19 mouse cellular contexts compared by ENCODE assay signal in the genomic region with DNA sequence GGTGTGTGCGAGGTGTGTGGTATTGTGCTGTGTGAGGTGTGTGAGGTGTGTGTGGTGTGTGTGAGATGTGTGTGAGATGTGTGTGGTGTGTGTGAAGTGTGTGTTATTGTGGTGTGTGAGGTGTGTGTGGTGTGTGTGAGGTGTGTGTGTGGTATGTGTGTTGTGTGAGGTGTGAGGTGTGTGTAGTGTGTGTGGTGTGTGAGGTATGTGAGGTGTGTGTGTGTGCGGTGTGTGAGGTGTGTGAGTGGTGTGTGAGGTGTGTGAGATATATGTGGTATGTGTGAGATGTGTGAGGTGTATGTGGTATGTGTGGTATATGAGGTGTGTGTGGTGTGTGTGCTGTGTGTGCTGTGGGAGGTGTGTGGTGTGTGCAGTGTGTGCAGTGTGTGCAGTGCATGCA. TPM values are rescaled to one million over a fixed set of nuclear protein-coding genes. Genes with fewer than 3 reads are reported as not detected.
DNase-seq lines count a peak whose midpoint lies in the region; ATAC-seq and TF ChIP-seq lines count a peak whose summit lies in the region.
"Had no signal": no experiment of that assay in that cellular context is flagged by ENCODE, and none has a peak within 500 bp of the region (broad histone marks: within the 10 kb centered on the region; RNA-seq: fewer than 3 reads in every experiment).

No protein-coding gene starts in this region.

- H3K9me3 ChIP-seq in heart, embryonic 11.5 days (replicated peaks; ENCODE audit: control insufficient read depth, low read length) = no peaks in the 10 kb centered on the region
- H3K9me3 ChIP-seq in lung, embryonic 14.5 days (ENCODE audit: low read depth, low read length) = no peaks in the 10 kb centered on the region
- no peaks in the 10 kb centered on the region for H3K9me3 ChIP-seq in stomach, embryonic 15.5 days
- H3K9me3 ChIP-seq: forebrain, embryonic 10.5 days; limb, embryonic 12.5 days; neural tube, embryonic 13.5 days had no signal

- TF ChIP-seq CTCF in lung, embryonic 14.5 days (IDR thresholded peaks at IDR 0.05; ENCODE audit: low read depth) = no peak

- no peak overlapping the region for H3K4me2 ChIP-seq in heart, embryonic 11.5 days
- H3K4me2 ChIP-seq in lung, embryonic 14.5 days = no peak overlapping the region
- H3K4me2 ChIP-seq in stomach, embryonic 15.5 days = no peak overlapping the region
- H3K4me2 ChIP-seq: limb, embryonic 12.5 days; neural tube, embryonic 13.5 days had no signal

- H3K9ac ChIP-seq in heart, embryonic 11.5 days (ENCODE audit: low read depth, low read length) = no peak overlapping the region
- no peak overlapping the region for H3K9ac ChIP-seq in lung, embryonic 14.5 days
- no peak overlapping the region for H3K9ac ChIP-seq in stomach, embryonic 15.5 days
- H3K9ac ChIP-seq: limb, embryonic 12.5 days; neural tube, embryonic 13.5 days had no signal

- 83% methylated on average over 2 of the region's 2 CpGs for WGBS in heart, embryonic 11.5 days (ENCODE audit: insufficient replicate concordance)
- 96% methylated on average over 2 of the region's 2 CpGs for WGBS in lung, embryonic 14.5 days
- WGBS in stomach, embryonic 15.5 days = 90% methylated on average over 2 of the region's 2 CpGs

- intact Hi-C loops in heart, postnatal 10 days (cut with DNase I) = loop anchor here (2.0 to 5.0 kb wide), 2 partner anchors 49 to 194 kb away; no protein-coding TSS in a partner anchor

- H3K27ac ChIP-seq in heart, embryonic 11.5 days (ENCODE audit: low read depth, low read length) = no peak overlapping the region
- H3K27ac ChIP-seq in lung, embryonic 14.5 days (ENCODE audit: low read depth) = no peak overlapping the region
- peak overlapping the region; percentile 10; the same call in 1 of the 2 replicates for H3K27ac ChIP-seq in brown adipose tissue, adult 24 weeks (replicated peaks; ENCODE audit: low read depth, low read length)
- no peak overlapping the region for H3K27ac ChIP-seq in stomach, embryonic 15.5 days
- H3K27ac ChIP-seq: forebrain, embryonic 10.5 days; left cerebral cortex, adult 2 months; limb, embryonic 12.5 days; neural tube, embryonic 13.5 days had no signal

- H3K27me3 ChIP-seq in heart, embryonic 11.5 days (ENCODE audit: control insufficient read depth, insufficient read depth, low read length) = no peaks in the 10 kb centered on the region
- no peaks in the 10 kb centered on the region for H3K27me3 ChIP-seq in lung, embryonic 14.5 days (ENCODE audit: insufficient read depth, low read length)
- H3K27me3 ChIP-seq in stomach, embryonic 15.5 days (replicated peaks) = no peaks in the 10 kb centered on the region
- H3K27me3 ChIP-seq: neural tube, embryonic 13.5 days had no signal

- no peaks in the 10 kb centered on the region for H3K36me3 ChIP-seq in heart, embryonic 11.5 days (ENCODE audit: control insufficient read depth, insufficient read depth, low read length)
- no peaks in the 10 kb centered on the region for H3K36me3 ChIP-seq in lung, embryonic 14.5 days (ENCODE audit: insufficient read depth)
- H3K36me3 ChIP-seq in stomach, embryonic 15.5 days = no peaks in the 10 kb centered on the region
- H3K36me3 ChIP-seq: forebrain, embryonic 10.5 days; limb, embryonic 12.5 days; neural tube, embryonic 13.5 days had no signal

- H3K4me1 ChIP-seq in heart, embryonic 11.5 days (ENCODE audit: control insufficient read depth, insufficient read depth, low read length) = no peaks in the 10 kb centered on the region; the same call in 1 of the 2 replicates
- H3K4me1 ChIP-seq in lung, embryonic 14.5 days (ENCODE audit: insufficient read depth) = no peaks in the 10 kb centered on the region
- no peaks in the 10 kb centered on the region for H3K4me1 ChIP-seq in brown adipose tissue, adult 24 weeks (ENCODE audit: control insufficient read depth, insufficient read depth, insufficient read length, low read length)
- peaks cover 2% of the 10 kb centered on the region; the same call in 1 of the 2 replicates for H3K4me1 ChIP-seq in stomach, embryonic 15.5 days
- H3K4me1 ChIP-seq: forebrain, embryonic 10.5 days; limb, embryonic 12.5 days; neural tube, embryonic 13.5 days had no signal

- DNase-seq in heart, postnatal 10 days = no peak
- DNase-seq in lung, embryonic 14.5 days = no peak
- no peak for DNase-seq in lung, postnatal 25 days (ENCODE audit: low spot score)
- DNase-seq in spleen, postnatal 36 days (ENCODE audit: low spot score in 2 of 2) = no peak
- DNase-seq: adrenal gland, postnatal 14 days; B cell, adult 2 months; cerebellum, adult 2 months; gastrocnemius, postnatal 25 days; thymus, postnatal 36 days had no signal

- H3K4me3 ChIP-seq in heart, embryonic 11.5 days (ENCODE audit: low read depth, low read length) = no peak overlapping the region
- no peak overlapping the region for H3K4me3 ChIP-seq in lung, embryonic 14.5 days (ENCODE audit: low read depth, low read length)
- H3K4me3 ChIP-seq in brown adipose tissue, adult 24 weeks (ENCODE audit: insufficient read depth, low read depth, low read length) = no peak overlapping the region
- H3K4me3 ChIP-seq in stomach, embryonic 15.5 days (replicated peaks) = no peak overlapping the region
- H3K4me3 ChIP-seq: forebrain, embryonic 10.5 days; left cerebral cortex, adult 2 months; limb, embryonic 12.5 days; neural tube, embryonic 13.5 days had no signal

- ATAC-seq in heart, embryonic 11.5 days (replicated peaks; ENCODE audit: insufficient number of reproducible peaks, low FRiP score, low TSS enrichment) = peak; percentile 31; the same call in 1 of the 2 replicates
- peak; percentile 25; the same call in 1 of the 2 replicates for ATAC-seq in lung, embryonic 14.5 days (ENCODE audit: insufficient read depth)
- peak; percentile 31; the same call in 1 of the 2 replicates for ATAC-seq in stomach, embryonic 15.5 days (ENCODE audit: insufficient read depth, low FRiP score, low read depth)
- ATAC-seq: activated CD4-positive, CD25-positive, alpha-beta regulatory T cell, adult 4 months; Patski had no signal

RNA-seq across cellular contexts. Expression of a gene that starts 22.3 kb away (rescaled TPM):
- polyA plus RNA-seq in heart, embryonic 11.5 days (2014; fragmentation: Nextera tagmentation; extraction: Ambion mirVana) = 0.16 and 0.20 TPM in 2 replicates
- total RNA-seq in heart, postnatal 10 days (2021) = 1 to 10 TPM; 2.9 to 4.3 TPM
- polyA plus RNA-seq in lung, embryonic 14.5 days (2014; fragmentation: Nextera tagmentation; extraction: Ambion mirVana) = 0.74 and 0.86 TPM in 2 replicates
- 0.54 TPM in 1 of 2 replicates, not detected in the other for polyA plus RNA-seq in brown adipose tissue, adult 24 weeks (2012; ENCODE audit: insufficient read depth, insufficient read length, missing spikeins)
- polyA plus RNA-seq in stomach, embryonic 15.5 days (2015; fragmentation: Nextera tagmentation; extraction: Ambion mirVana) = 1.1 and 1.2 TPM in 2 replicates
- total RNA-seq: common myeloid progenitor, adult 5-6 weeks had no signal
- polyA plus RNA-seq: activated CD4-positive, CD25-positive, alpha-beta regulatory T cell, adult 4 months; Patski had no signal

RNA-seq across cellular contexts. Expression of a gene that starts 46.5 kb away (rescaled TPM):
- 42.6 and 46.0 TPM in 2 replicates for polyA plus RNA-seq in heart, embryonic 11.5 days (2014; fragmentation: Nextera tagmentation; extraction: Ambion mirVana)
- 100 to 1,000 TPM; 320 to 327 TPM for total RNA-seq in heart, postnatal 10 days (2021)
- polyA plus RNA-seq in lung, embryonic 14.5 days (2014; fragmentation: Nextera tagmentation; extraction: Ambion mirVana) = 69.8 and 71.5 TPM in 2 replicates
- 53.4 and 61.0 TPM in 2 replicates for polyA plus RNA-seq in brown adipose tissue, adult 24 weeks (2012; ENCODE audit: insufficient read depth, insufficient read length, missing spikeins)
- 27.0 and 29.8 TPM in 2 replicates for polyA plus RNA-seq in stomach, embryonic 15.5 days (2015; fragmentation: Nextera tagmentation; extraction: Ambion mirVana)
- total RNA-seq: common myeloid progenitor, adult 5-6 weeks had no signal
- polyA plus RNA-seq: Patski had no signal
